ENCODE assay signal across 10 mouse cellular contexts in the genomic region with DNA sequence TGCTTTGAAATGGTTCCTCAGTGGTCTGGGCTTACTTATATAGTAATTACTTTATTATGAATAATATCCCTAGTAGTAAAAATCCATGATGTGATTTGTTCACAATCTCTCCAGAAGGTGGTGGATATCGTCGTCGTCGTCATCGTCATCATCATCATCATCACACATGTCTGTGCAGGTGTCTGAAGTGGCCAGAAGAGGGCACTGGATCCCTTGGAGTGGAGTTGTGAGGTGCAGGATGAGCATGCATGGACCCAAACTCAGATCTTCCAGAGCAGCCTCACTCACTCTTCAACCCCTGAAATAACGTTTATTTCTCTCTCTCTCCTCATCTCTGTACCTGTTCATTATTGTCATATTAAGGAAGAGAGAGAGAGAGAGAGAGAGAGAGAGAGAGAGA. TPM values are rescaled to one million over a fixed set of nuclear protein-coding genes. Genes with fewer than 3 reads are reported as not detected.
DNase-seq lines count a peak whose midpoint lies in the region; ATAC-seq and TF ChIP-seq lines count a peak whose summit lies in the region.
"Had no signal": no experiment of that assay in that cellular context is flagged by ENCODE, and none has a peak within 500 bp of the region (broad histone marks: within the 10 kb centered on the region; RNA-seq: fewer than 3 reads in every experiment).

No protein-coding gene starts in this region.

- DNase-seq in CD4-positive, CD25-positive, alpha-beta regulatory T cell, adult 2 months (ENCODE audit: low read depth, low spot score) = peak; percentile 40
- DNase-seq in MEL (ENCODE audit: low read depth, low spot score) = peak; percentile 32
- peak; percentile 56 for DNase-seq in embryonic facial prominence, embryonic 11.5 days (ENCODE audit: low spot score)
- peak; percentile 74 for DNase-seq in hindbrain, postnatal 0 days (ENCODE audit: low spot score)
- peak; percentile 40 for DNase-seq in limb, embryonic 10.5 days (ENCODE audit: low spot score)

- no peaks in the 10 kb centered on the region for H3K4me1 ChIP-seq in MEL (ENCODE audit: control insufficient read depth in 1 of 2, insufficient read depth in 2 of 2, low read length in 2 of 2)
- H3K4me1 ChIP-seq in embryonic facial prominence, embryonic 11.5 days (ENCODE audit: control insufficient read depth, insufficient read depth, low read length) = no peaks in the 10 kb centered on the region
- H3K4me1 ChIP-seq in hindbrain, postnatal 0 days (ENCODE audit: insufficient read depth, low read length) = no peaks in the 10 kb centered on the region
- no peaks in the 10 kb centered on the region for H3K4me1 ChIP-seq in limb, embryonic 10.5 days
- H3K4me1 ChIP-seq in neural tube, embryonic 14.5 days (ENCODE audit: control insufficient read depth, insufficient read depth, low read length) = no peaks in the 10 kb centered on the region

- peaks cover 0 to 2% of the 10 kb centered on the region in 2 experiments; a peak in 2 of 4 replicates for H3K27me3 ChIP-seq in MEL (ENCODE audit: control insufficient read depth in 1 of 2, insufficient read depth in 2 of 2, low read length in 2 of 2)
- no peaks in the 10 kb centered on the region for H3K27me3 ChIP-seq in embryonic facial prominence, embryonic 11.5 days (ENCODE audit: control insufficient read depth, insufficient read depth, low read length)
- no peaks in the 10 kb centered on the region for H3K27me3 ChIP-seq in hindbrain, postnatal 0 days (ENCODE audit: insufficient read depth, low read length)
- H3K27me3 ChIP-seq in limb, embryonic 10.5 days (ENCODE audit: low read depth, poor library complexity, severe bottlenecking) = no peaks in the 10 kb centered on the region
- H3K27me3 ChIP-seq in neural tube, embryonic 14.5 days (ENCODE audit: control insufficient read depth, insufficient read depth, low read length) = no peaks in the 10 kb centered on the region

- no peaks in the 10 kb centered on the region for H3K79me2 ChIP-seq in MEL (ENCODE audit: control insufficient read depth, insufficient read depth, low read length, poor library complexity)

- TF ChIP-seq CTCF in MEL (IDR thresholded peaks at IDR 0.05 in 2 of 3, conservative IDR thresholded peaks at IDR 0.05 in 1 of 3; ENCODE audit: control insufficient read depth in 1 of 3, insufficient read depth in 1 of 3, low read depth in 2 of 3, low read length in 3 of 3, poor library complexity in 1 of 3, severe bottlenecking in 1 of 3) = peak; percentile 24 to 56 (median 52)
- peak; percentile 85 for TF ChIP-seq CTCF in hindbrain, postnatal 0 days (IDR thresholded peaks at IDR 0.05; ENCODE audit: low read depth)

- WGBS in embryonic facial prominence, embryonic 11.5 days = 27% methylated on average over 6 of the region's 6 CpGs
- WGBS in hindbrain, postnatal 0 days = 12% methylated on average over 6 of the region's 6 CpGs
- 23% methylated on average over 6 of the region's 6 CpGs for WGBS in limb, embryonic 10.5 days
- whole genome bisulfite sequencing in neural tube, embryonic 14.5 days = 13% methylated on average over 6 of the region's 6 CpGs

- H3K4me3 ChIP-seq in MEL (ENCODE audit: control insufficient read depth in 1 of 2, insufficient read depth in 1 of 2, low read depth in 2 of 2, low read length in 2 of 2) = no peak overlapping the region
- H3K4me3 ChIP-seq in embryonic facial prominence, embryonic 11.5 days (ENCODE audit: low read depth, low read length) = no peak overlapping the region
- no peak overlapping the region for H3K4me3 ChIP-seq in hindbrain, postnatal 0 days (ENCODE audit: low read length)
- H3K4me3 ChIP-seq in limb, embryonic 10.5 days = no peak overlapping the region
- peak overlapping the region; percentile 15; the same call in 1 of the 2 replicates for H3K4me3 ChIP-seq in neural tube, embryonic 14.5 days (ENCODE audit: low read depth, low read length)

- peak; percentile 47 for TF ChIP-seq RAD21 in MEL (IDR thresholded peaks at IDR 0.05; ENCODE audit: low read depth, low read length)

- H3K9ac ChIP-seq in MEL (ENCODE audit: control insufficient read depth, low read depth, low read length, poor library complexity, severe bottlenecking) = no peak overlapping the region
- no peak overlapping the region for H3K9ac ChIP-seq in embryonic facial prominence, embryonic 11.5 days (replicated peaks; ENCODE audit: low read length)
- H3K9ac ChIP-seq in hindbrain, postnatal 0 days (replicated peaks; ENCODE audit: low read length) = no peak overlapping the region
- H3K9ac ChIP-seq in neural tube, embryonic 14.5 days (replicated peaks; ENCODE audit: low read depth, low read length) = no peak overlapping the region

- no peaks in the 10 kb centered on the region for H3K36me3 ChIP-seq in MEL (ENCODE audit: control insufficient read depth in 1 of 2, insufficient read depth in 2 of 2, low read length in 2 of 2)
- H3K36me3 ChIP-seq in embryonic facial prominence, embryonic 11.5 days (replicated peaks; ENCODE audit: control insufficient read depth, insufficient read depth, low read depth, low read length) = no peaks in the 10 kb centered on the region
- no peaks in the 10 kb centered on the region for H3K36me3 ChIP-seq in hindbrain, postnatal 0 days (ENCODE audit: insufficient read depth, low read length)
- H3K36me3 ChIP-seq in limb, embryonic 10.5 days = no peaks in the 10 kb centered on the region
- no peaks in the 10 kb centered on the region for H3K36me3 ChIP-seq in neural tube, embryonic 14.5 days (ENCODE audit: control insufficient read depth, insufficient read depth, low read length)

- no peak for TF ChIP-seq POLR2A in MEL (IDR thresholded peaks at IDR 0.05; ENCODE audit: control insufficient read depth in 1 of 2, insufficient read depth in 1 of 2, low read depth in 1 of 2, low read length in 2 of 2, poor library complexity in 1 of 2)

- H3K9me3 ChIP-seq in MEL (replicated peaks; ENCODE audit: insufficient read depth, low read length) = no peaks in the 10 kb centered on the region
- no peaks in the 10 kb centered on the region for H3K9me3 ChIP-seq in embryonic facial prominence, embryonic 11.5 days (replicated peaks; ENCODE audit: control insufficient read depth, low read length)
- H3K9me3 ChIP-seq in hindbrain, postnatal 0 days (ENCODE audit: low read length) = no peaks in the 10 kb centered on the region
- no peaks in the 10 kb centered on the region for H3K9me3 ChIP-seq in limb, embryonic 10.5 days (replicated peaks)
- no peaks in the 10 kb centered on the region for H3K9me3 ChIP-seq in neural tube, embryonic 14.5 days (ENCODE audit: control insufficient read depth, low read length)

- no peak for ATAC-seq in CD4-positive, CD25-positive, alpha-beta regulatory T cell, adult 4 months
- 0 out of 2 replicates have a peak, but pooled peaks have one; percentile 23 for ATAC-seq in embryonic facial prominence, embryonic 11.5 days (replicated peaks; ENCODE audit: insufficient number of reproducible peaks, low FRiP score, low TSS enrichment, low read depth)
- ATAC-seq in hindbrain, postnatal 0 days = peak; percentile 83; the same call in 1 of the 2 replicates
- peak; percentile 87 for ATAC-seq in neural tube, embryonic 14.5 days (ENCODE audit: low read depth)
- ATAC-seq in erythroid progenitor cell, adult 5-6 weeks (replicated peaks; ENCODE audit: low FRiP score, poor library complexity, severe bottlenecking) = no peak

- no peak for TF ChIP-seq EP300 in MEL (IDR thresholded peaks at IDR 0.05; ENCODE audit: low read depth in 1 of 2, low read length in 2 of 2)

- H3K27ac ChIP-seq in MEL (ENCODE audit: control insufficient read depth, low read depth, low read length) = no peak overlapping the region
- no peak overlapping the region for H3K27ac ChIP-seq in embryonic facial prominence, embryonic 11.5 days (replicated peaks; ENCODE audit: low read depth, low read length)
- H3K27ac ChIP-seq in hindbrain, postnatal 0 days = no peak overlapping the region
- H3K27ac ChIP-seq in limb, embryonic 10.5 days = no peak overlapping the region
- H3K27ac ChIP-seq in neural tube, embryonic 14.5 days (ENCODE audit: low read depth, low read length) = no peak overlapping the region

- no peak overlapping the region for H3K4me2 ChIP-seq in embryonic facial prominence, embryonic 11.5 days (ENCODE audit: low read depth, low read length)
- H3K4me2 ChIP-seq in hindbrain, postnatal 0 days (ENCODE audit: low read depth, low read length) = 0 out of 2 replicates have a peak overlapping the region, but pooled peaks have one; percentile 25
- peak overlapping the region; percentile 23; the same call in 1 of the 2 replicates for H3K4me2 ChIP-seq in neural tube, embryonic 14.5 days (ENCODE audit: low read depth, low read length)

RNA-seq across cellular contexts. Expression of a gene that starts 14.4 kb away (rescaled TPM):
- not detected for polyA plus RNA-seq in CD4-positive, CD25-positive, alpha-beta regulatory T cell, adult 4 months (2017; shearing (Covaris generic))
- total RNA-seq in MEL (2012; rRNA removed) = not detected in 2 replicates
- not detected for polyA plus RNA-seq in MEL (2012; ENCODE audit: insufficient read depth in 1 of 2, insufficient read length in 2 of 2, low read depth in 1 of 2, low replicate concordance in 2 of 2, missing spikeins in 1 of 2)
- polyA plus RNA-seq in embryonic facial prominence, embryonic 11.5 days (2014; fragmentation: Nextera tagmentation; extraction: Ambion mirVana) = not detected in 2 replicates
- total RNA-seq in hindbrain, postnatal 0 days (2014; rRNA removed) = not detected in 2 replicates
- polyA plus RNA-seq in hindbrain, postnatal 0 days (2015; fragmentation: Nextera tagmentation; extraction: Ambion mirVana) = not detected in 2 replicates
- not detected in 2 replicates for polyA plus RNA-seq in limb, embryonic 10.5 days (2016; fragmentation: Nextera tagmentation; extraction: Ambion mirVana)
- not detected in 2 replicates for polyA plus RNA-seq in neural tube, embryonic 14.5 days (2014; fragmentation: Nextera tagmentation; extraction: Ambion mirVana)
- total RNA-seq in erythroid progenitor cell, adult 5-6 weeks (2015; ENCODE audit: low replicate concordance) = not detected in 2 replicates
- total RNA-seq in erythroid progenitor cell, adult 5-6 weeks (2017; ENCODE audit: low replicate concordance) = not detected in 2 replicates
- polyA plus RNA-seq: heart, embryonic 16.5 days; stomach, embryonic 14.5 days had no signal

RNA-seq across cellular contexts. Expression of a gene that starts 40.5 kb away (rescaled TPM):
- 1 to 10 TPM; 1.9 to 2.7 TPM for polyA plus RNA-seq in CD4-positive, CD25-positive, alpha-beta regulatory T cell, adult 4 months (2017; shearing (Covaris generic))
- total RNA-seq in MEL (2012; rRNA removed) = not detected in 2 replicates
- under 1 TPM in 1 of 2 experiments, not detected in 1; 0.01 TPM for polyA plus RNA-seq in MEL (2012; ENCODE audit: insufficient read depth in 1 of 2, insufficient read length in 2 of 2, low read depth in 1 of 2, low replicate concordance in 2 of 2, missing spikeins in 1 of 2)
- 13.5 and 17.1 TPM in 2 replicates for polyA plus RNA-seq in embryonic facial prominence, embryonic 11.5 days (2014; fragmentation: Nextera tagmentation; extraction: Ambion mirVana)
- 5.6 and 7.2 TPM in 2 replicates for total RNA-seq in hindbrain, postnatal 0 days (2014; rRNA removed)
- 3.5 and 3.6 TPM in 2 replicates for polyA plus RNA-seq in hindbrain, postnatal 0 days (2015; fragmentation: Nextera tagmentation; extraction: Ambion mirVana)
- 15.7 and 19.7 TPM in 2 replicates for polyA plus RNA-seq in limb, embryonic 10.5 days (2016; fragmentation: Nextera tagmentation; extraction: Ambion mirVana)
- 2.3 and 4.3 TPM in 2 replicates for polyA plus RNA-seq in neural tube, embryonic 14.5 days (2014; fragmentation: Nextera tagmentation; extraction: Ambion mirVana)
- total RNA-seq in erythroid progenitor cell, adult 5-6 weeks (2015; ENCODE audit: low replicate concordance) = not detected in 2 replicates
- total RNA-seq in erythroid progenitor cell, adult 5-6 weeks (2017; ENCODE audit: low replicate concordance) = 0.45 TPM in 1 of 2 replicates, not detected in the other

RNA-seq across cellular contexts. Expression of a gene that starts 58.2 kb away (rescaled TPM):
- 100 to 1,000 TPM in 1 of 2 experiments, 10 to 100 TPM in 1; 64.8 to 130 TPM for polyA plus RNA-seq in CD4-positive, CD25-positive, alpha-beta regulatory T cell, adult 4 months (2017; shearing (Covaris generic))
- 16.0 and 24.5 TPM in 2 replicates for total RNA-seq in MEL (2012; rRNA removed)
- polyA plus RNA-seq in MEL (2012; ENCODE audit: insufficient read depth in 1 of 2, insufficient read length in 2 of 2, low read depth in 1 of 2, low replicate concordance in 2 of 2, missing spikeins in 1 of 2) = 10 to 100 TPM in 1 of 2 experiments, not detected in 1; 22.1 TPM
- 28.3 and 32.1 TPM in 2 replicates for polyA plus RNA-seq in embryonic facial prominence, embryonic 11.5 days (2014; fragmentation: Nextera tagmentation; extraction: Ambion mirVana)
- total RNA-seq in hindbrain, postnatal 0 days (2014; rRNA removed) = 59.1 and 66.2 TPM in 2 replicates
- polyA plus RNA-seq in hindbrain, postnatal 0 days (2015; fragmentation: Nextera tagmentation; extraction: Ambion mirVana) = 83.6 and 86.4 TPM in 2 replicates
- polyA plus RNA-seq in limb, embryonic 10.5 days (2016; fragmentation: Nextera tagmentation; extraction: Ambion mirVana) = 27.2 and 38.8 TPM in 2 replicates
- polyA plus RNA-seq in neural tube, embryonic 14.5 days (2014; fragmentation: Nextera tagmentation; extraction: Ambion mirVana) = 42.7 and 46.3 TPM in 2 replicates
- 7.2 and 17.2 TPM in 2 replicates for total RNA-seq in erythroid progenitor cell, adult 5-6 weeks (2015; ENCODE audit: low replicate concordance)
- total RNA-seq in erythroid progenitor cell, adult 5-6 weeks (2017; ENCODE audit: low replicate concordance) = 1.9 and 2.3 TPM in 2 replicates

Comparison
In these comparisons a context has a peak if more than half of its experiments do, and no peak if none do; other contexts are left out.
1. ATAC-seq: peak in embryonic facial prominence, embryonic 11.5 days (single experiment), hindbrain, postnatal 0 days (single experiment) and neural tube, embryonic 14.5 days (single experiment); none in CD4-positive, CD25-positive, alpha-beta regulatory T cell, adult 4 months (single experiment) and erythroid progenitor cell, adult 5-6 weeks (single experiment).
2. Peak in every context shown above with its lines, with median percentiles within 50 percentile points of each other: DNase-seq.